In the genomic region with DNA sequence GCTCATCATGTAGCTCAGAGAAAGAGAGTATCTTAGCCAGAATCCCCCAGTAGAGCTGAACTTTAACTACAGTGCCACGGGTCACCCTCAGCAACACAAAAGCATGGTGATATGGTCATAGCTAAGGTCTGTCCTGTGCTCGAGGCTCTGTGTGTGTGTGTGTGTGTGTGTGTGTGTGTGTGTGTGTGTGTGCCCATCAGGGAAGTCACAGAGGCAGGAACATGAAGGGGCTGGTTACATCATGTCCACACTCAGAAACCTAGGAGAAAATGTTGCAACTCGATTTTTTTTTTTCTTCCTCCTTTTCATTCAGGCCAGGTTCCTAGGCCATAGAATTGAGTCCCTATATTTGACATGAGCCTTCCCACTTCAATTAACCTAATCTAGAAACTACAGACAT, we compare ENCODE assay signal across 21 mouse cellular contexts.
"Had no signal": no experiment of that assay in that cellular context is flagged by ENCODE, and none has a peak within 500 bp of the region (broad histone marks: within the 10 kb centered on the region; RNA-seq: fewer than 3 reads in every experiment).

No protein-coding gene starts in this region.

- ATAC-seq: hindbrain, embryonic 16.5 days; hindbrain, postnatal 0 days; inflammation-experienced regulatory T-cells, adult 6 months; intestine, embryonic 15.5 days; intestine, embryonic 16.5 days; intestine, postnatal 0 days had no signal

- DNase-seq: heart, postnatal 10 days; heart, postnatal 14 days; heart, postnatal 36 days; heart, postnatal 4 days; kidney, adult 11 months; kidney, adult 2 months; kidney, adult 8-10 months; kidney, adult 9 months; kidney, postnatal 10 days; kidney, postnatal 14 days; kidney, postnatal 25 days; kidney, postnatal 36 days; kidney, postnatal 4 days; layer of hippocampus, adult 9-11 months; layer of hippocampus, postnatal 36 days had no signal
